Mouse (Mus musculus) ES-E14 (cell line): ENCODE measurements at regions not wholly inside any gene's neighbourhood (a gene's known extent, or its start where the extent isn't known, plus 50 kb on each side); places are given as distances from the start of the nearest gene placed in this dataset.

Experiments
- DNase-seq: peaks from one replicate; pipeline ENCODE4 v3.0.0-alpha.2; 2013; ENCODE audit warnings: low read depth, low spot score
- H3K27ac ChIP-seq: 2 replicates; pipeline ENCODE4 v1.5.1; 2012; ENCODE audit warnings: low read depth, mild to moderate bottlenecking, low read length, moderate library complexity, mixed read lengths; ENCODE audit not compliant: poor library complexity, insufficient read depth, severe bottlenecking
- H3K36me3 ChIP-seq: 2 replicates; pipeline ENCODE4 v1.6.1; 2012; ENCODE audit warnings: mild to moderate bottlenecking, low read length, moderate library complexity, mixed read lengths; ENCODE audit not compliant: control insufficient read depth, poor library complexity, insufficient read depth, severe bottlenecking
- H3K4me1 ChIP-seq, 2 experiments: fragments of 150-350 bp in 1 of 2; sonication (generic) in 1 of 2; 2 replicates each; pipeline ENCODE4 v1.6.1; 2012; ENCODE audit warnings: low read length in 2 of 2, mild to moderate bottlenecking in 1 of 2, mixed read lengths in 1 of 2; ENCODE audit not compliant: control insufficient read depth in 2 of 2, insufficient read depth in 2 of 2, poor library complexity in 1 of 2
- H3K4me3 ChIP-seq, 2 experiments: fragments of 150-350 bp in 1 of 2; sonication (generic) in 1 of 2; 2 replicates each; pipeline ENCODE4 v1.5.1; 2012; ENCODE audit warnings: low read length in 2 of 2, low read depth in 1 of 2, mild to moderate bottlenecking in 1 of 2, mixed read lengths in 1 of 2; ENCODE audit not compliant: insufficient read depth in 1 of 2, poor library complexity in 1 of 2, severe bottlenecking in 1 of 2
- H3K9ac ChIP-seq: 2 replicates; pipeline ENCODE4 v1.6.1; 2012; ENCODE audit warnings: low read depth, mild to moderate bottlenecking, low read length, mixed read lengths; ENCODE audit not compliant: poor library complexity, insufficient read depth, severe bottlenecking
- H3K9me3 ChIP-seq: fragments of 150-350 bp; sonication (generic); 2 replicates; pipeline ENCODE4 v1.6.1; 2012; ENCODE audit warnings: low read depth, mild to moderate bottlenecking, low read length; ENCODE audit not compliant: control insufficient read depth, insufficient read depth
- CHD2 ChIP-seq: IDR thresholded peaks from 2 replicates; pipeline ENCODE4 v1.6.1; 2014; ENCODE audit warnings: mild to moderate bottlenecking, low read depth, low read length, inconsistent platforms
- HCFC1 ChIP-seq: IDR thresholded peaks from 2 replicates; pipeline ENCODE4 v1.6.1; 2012; ENCODE audit warnings: low read length, inconsistent platforms, borderline replicate concordance; ENCODE audit not compliant: insufficient read depth
- MAFK ChIP-seq: IDR thresholded peaks from 2 replicates; pipeline ENCODE4 v1.6.1; 2014; ENCODE audit warnings: mild to moderate bottlenecking, low read depth, low read length, inconsistent platforms; ENCODE audit not compliant: insufficient read depth
- ZC3H11A ChIP-seq: IDR thresholded peaks from 2 replicates; pipeline ENCODE4 v1.6.1; 2012; ENCODE audit warnings: low read depth, mild to moderate bottlenecking, inconsistent platforms, low read length, borderline replicate concordance
- ZNF384 ChIP-seq: IDR thresholded peaks from 2 replicates; pipeline ENCODE4 v1.6.1; 2012; ENCODE audit warnings: low read depth, low read length, inconsistent platforms
- in situ Hi-C, 2 experiments: fragments of 600-800 bp; cut with MboI; formaldehyde crosslinking; loops; one replicate each; pipeline ENCODE4 v1.15.1; 2025; ENCODE audit warnings: low sequenced_read_pairs in 2 of 2, inconsistent platforms in 1 of 2; ENCODE audit not compliant: unreplicated experiment in 2 of 2

GRCm38 (mm10) chr13:101439517-101439916 is 328.5 kb downstream of the Pik3r1 start:
- peak; percentile 29 for DNase-seq
- in situ Hi-C loops = no loop called here
- Histone ChIP-seq H3K9me3 (no peaks in the 10 kb centered on the region), H3K27ac (no peak overlapping the region), H3K4me3 (no peak overlapping the region), H3K9ac (no peak overlapping the region), H3K36me3 (no peaks in the 10 kb centered on the region), H3K4me1 (peaks cover 0 to 2% of the 10 kb centered on the region in 2 experiments; a peak in 1 of 4 replicates)
- TF ChIP-seq ZC3H11A (no peak), CHD2 (no peak), MAFK (no peak), HCFC1 (no peak), ZNF384 (no peak)

- no peak overlapping the region for H3K27ac ChIP-seq
- DNase-seq = peak; percentile 51
- in situ Hi-C loops = no loop called here
Observed at GRCm38 (mm10) chr13:101439041-101439440, 329.0 kb downstream of the Pik3r1 start.

GRCm38 (mm10) chr13:101433162-101433561 is 334.9 kb downstream of the Pik3r1 start:
- Histone ChIP-seq H3K27ac (no peak overlapping the region), H3K9ac (no peak overlapping the region), H3K4me1 (no peaks in the 10 kb centered on the region), H3K36me3 (no peaks in the 10 kb centered on the region), H3K9me3 (no peaks in the 10 kb centered on the region), H3K4me3 (no peak overlapping the region)
- DNase-seq = no peak
- TF ChIP-seq MAFK (no peak), ZNF384 (no peak), HCFC1 (no peak), ZC3H11A (no peak), CHD2 (no peak)
- in situ Hi-C loops = no loop called here

More at GRCm38 (mm10) chr13:101439041-101439440, 329.0 kb downstream of the Pik3r1 start:
- Histone ChIP-seq H3K9ac (no peak overlapping the region), H3K4me1 (peaks cover 0 to 2% of the 10 kb centered on the region in 2 experiments; a peak in 1 of 4 replicates), H3K4me3 (no peak overlapping the region), H3K36me3 (no peaks in the 10 kb centered on the region), H3K9me3 (no peaks in the 10 kb centered on the region)
- TF ChIP-seq CHD2 (no peak), HCFC1 (no peak), ZC3H11A (no peak)

GRCm38 (mm10) chr13:101427426-101428221 is 340.4 kb downstream of the Pik3r1 start:
- Histone ChIP-seq H3K36me3 (no peaks in the 10 kb centered on the region), H3K4me3 (no peak overlapping the region), H3K9me3 (no peaks in the 10 kb centered on the region), H3K4me1 (no peaks in the 10 kb centered on the region), H3K27ac (no peak overlapping the region), H3K9ac (no peak overlapping the region)
- DNase-seq = no peak
- in situ Hi-C loops = no loop called here
- TF ChIP-seq ZC3H11A = no peak
- no peak for TF ChIP-seq ZNF384
- TF ChIP-seq CHD2 = no peak
- TF ChIP-seq MAFK = no peak
- no peak for TF ChIP-seq HCFC1
